Mouse (Mus musculus): ENCODE measurements at regions not wholly inside any gene's neighbourhood (a gene's known extent, or its start where the extent isn't known, plus 50 kb on each side); places are given as distances from the start of the nearest gene placed in this dataset.

DNA sequence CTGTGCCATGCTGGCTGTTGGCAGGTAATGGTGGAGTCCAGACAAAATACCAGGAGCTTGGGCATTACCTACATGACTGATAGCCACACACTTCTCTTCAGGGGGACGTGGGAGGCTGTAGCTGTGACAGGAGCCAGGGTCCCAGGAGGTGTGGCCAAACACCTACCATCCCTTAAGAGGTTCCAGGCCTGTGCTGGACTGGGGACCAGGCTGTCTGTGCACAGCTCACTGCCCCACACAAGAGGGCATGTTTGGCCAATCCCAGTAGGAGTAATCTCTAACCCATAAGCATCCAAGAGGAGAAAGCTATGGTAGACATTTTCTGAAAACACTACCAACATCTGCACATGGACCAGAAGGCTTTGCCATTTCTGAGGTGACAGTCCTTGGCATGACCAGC is 139.4 kb downstream of the Tmem17 start:
- WGBS, result 67% methylated on average over 1 of the region's 1 CpGs
- DNase-seq (ENCODE audit: low spot score) (no peak), ATAC-seq (ENCODE audit: insufficient read depth, low read depth) (no peak)
- TF ChIP-seq EP300 (IDR thresholded peaks at IDR 0.05; ENCODE audit: low read depth) (no peak), CTCF (IDR thresholded peaks at IDR 0.05; ENCODE audit: low read depth) (no peak)
- Histone ChIP-seq H3K9me3 (replicated peaks; ENCODE audit: control insufficient read depth, low read length) (no peaks in the 10 kb centered on the region), H3K36me3 (replicated peaks; ENCODE audit: control insufficient read depth, insufficient read depth, low read length) (no peaks in the 10 kb centered on the region), H3K4me1 (ENCODE audit: control insufficient read depth, insufficient read depth) (peaks cover 8% of the 10 kb centered on the region; the same call in 1 of the 2 replicates), H3K4me3 (ENCODE audit: low read depth, low read length) (no peak overlapping the region), H3K9ac (replicated peaks; ENCODE audit: low read depth, low read length) (no peak overlapping the region), H3K4me2 (ENCODE audit: low read depth, low read length) (no peak overlapping the region), H3K27me3 (ENCODE audit: control insufficient read depth, insufficient read depth, low read length) (no peaks in the 10 kb centered on the region), H3K27ac (ENCODE audit: low read depth) (no peak overlapping the region)

DNA sequence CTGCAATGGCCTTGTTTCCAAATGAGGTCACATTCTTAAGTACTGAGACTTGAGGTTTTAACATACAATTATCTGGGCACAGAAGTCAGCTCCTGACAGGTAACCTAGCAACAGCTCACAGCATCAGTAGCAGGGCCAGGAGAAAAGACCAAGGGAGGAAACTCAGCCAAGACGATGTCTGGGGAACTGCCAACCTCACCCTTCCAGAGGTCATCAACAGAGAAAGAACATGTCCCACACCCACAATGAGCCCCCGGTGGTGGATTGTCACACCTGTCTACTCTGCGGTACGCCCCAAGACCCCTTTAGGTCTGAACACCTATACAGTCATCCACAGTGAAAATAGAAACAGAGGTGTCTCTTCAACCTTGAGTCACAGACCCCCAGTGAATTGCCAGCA is 140.0 kb downstream of the Tmem17 start:
- Histone ChIP-seq H3K27me3 (ENCODE audit: control insufficient read depth, insufficient read depth, low read length) (no peaks in the 10 kb centered on the region), H3K9me3 (replicated peaks; ENCODE audit: control insufficient read depth, low read length) (no peaks in the 10 kb centered on the region), H3K36me3 (replicated peaks; ENCODE audit: control insufficient read depth, insufficient read depth, low read length) (no peaks in the 10 kb centered on the region), H3K4me3 (ENCODE audit: low read depth, low read length) (no peak overlapping the region), H3K9ac (replicated peaks; ENCODE audit: low read depth, low read length) (no peak overlapping the region), H3K27ac (ENCODE audit: low read depth) (no peak overlapping the region), H3K4me1 (ENCODE audit: control insufficient read depth, insufficient read depth) (peaks cover 10% of the 10 kb centered on the region; the same call in 1 of the 2 replicates), H3K4me2 (ENCODE audit: low read depth, low read length) (no peak overlapping the region)
- no peak for ATAC-seq (ENCODE audit: insufficient read depth, low read depth)
- no peak for DNase-seq (ENCODE audit: low spot score)
- WGBS, result 79% methylated on average over 4 of the region's 4 CpGs
- TF ChIP-seq EP300 (IDR thresholded peaks at IDR 0.05; ENCODE audit: low read depth) (no peak), CTCF (IDR thresholded peaks at IDR 0.05; ENCODE audit: low read depth) (no peak)

DNA sequence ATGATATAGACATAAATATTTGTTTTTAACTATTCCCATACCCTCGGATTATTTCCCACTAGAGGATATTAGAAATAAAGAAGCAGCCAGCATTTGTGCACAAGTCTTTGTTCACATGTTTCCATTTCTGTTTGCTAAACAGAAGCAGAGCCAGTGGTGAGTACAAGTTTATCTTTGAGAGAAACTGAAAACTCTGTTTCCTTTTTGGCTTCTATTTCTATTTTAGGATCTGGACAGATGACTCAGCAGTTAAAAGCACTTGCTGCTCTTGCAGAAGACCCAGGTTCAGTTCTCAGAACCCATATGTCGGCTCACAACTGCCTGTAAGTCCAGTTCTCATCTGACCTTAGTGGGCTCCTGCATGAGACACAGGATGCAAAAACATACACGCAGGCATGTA is 141.0 kb downstream of the Tmem17 start:
- Histone ChIP-seq H3K4me2 (ENCODE audit: low read depth, low read length) (no peak overlapping the region), H3K4me3 (ENCODE audit: low read depth, low read length) (no peak overlapping the region), H3K27me3 (ENCODE audit: control insufficient read depth, insufficient read depth, low read length) (no peaks in the 10 kb centered on the region), H3K36me3 (replicated peaks; ENCODE audit: control insufficient read depth, insufficient read depth, low read length) (no peaks in the 10 kb centered on the region), H3K27ac (ENCODE audit: low read depth) (no peak overlapping the region), H3K9ac (replicated peaks; ENCODE audit: low read depth, low read length) (no peak overlapping the region), H3K9me3 (replicated peaks; ENCODE audit: control insufficient read depth, low read length) (no peaks in the 10 kb centered on the region), H3K4me1 (ENCODE audit: control insufficient read depth, insufficient read depth) (peaks cover 13% of the 10 kb centered on the region)
- 44% methylated on average over 3 of the region's 3 CpGs for WGBS
- TF ChIP-seq CTCF (IDR thresholded peaks at IDR 0.05; ENCODE audit: low read depth) (no peak), EP300 (IDR thresholded peaks at IDR 0.05; ENCODE audit: low read depth) (no peak)
- ATAC-seq (ENCODE audit: insufficient read depth, low read depth) (no peak), DNase-seq (ENCODE audit: low spot score) (no peak)

GRCm38 (mm10) chr11:22653366-22653765 is 141.5 kb downstream of the Tmem17 start:
- Histone ChIP-seq H3K36me3 (replicated peaks; ENCODE audit: control insufficient read depth, insufficient read depth, low read length) (no peaks in the 10 kb centered on the region), H3K4me2 (ENCODE audit: low read depth, low read length) (no peak overlapping the region), H3K9me3 (replicated peaks; ENCODE audit: control insufficient read depth, low read length) (no peaks in the 10 kb centered on the region), H3K4me3 (ENCODE audit: low read depth, low read length) (no peak overlapping the region), H3K27me3 (ENCODE audit: control insufficient read depth, insufficient read depth, low read length) (no peaks in the 10 kb centered on the region), H3K9ac (replicated peaks; ENCODE audit: low read depth, low read length) (no peak overlapping the region), H3K4me1 (ENCODE audit: control insufficient read depth, insufficient read depth) (peaks cover 13% of the 10 kb centered on the region), H3K27ac (ENCODE audit: low read depth) (no peak overlapping the region)
- TF ChIP-seq CTCF (IDR thresholded peaks at IDR 0.05; ENCODE audit: low read depth), result no peak
- TF ChIP-seq EP300 (IDR thresholded peaks at IDR 0.05; ENCODE audit: low read depth), result no peak
- 34% methylated on average over 5 of the region's 5 CpGs for WGBS
- ATAC-seq (ENCODE audit: insufficient read depth, low read depth), result no peak
- no peak for DNase-seq (ENCODE audit: low spot score)

DNA sequence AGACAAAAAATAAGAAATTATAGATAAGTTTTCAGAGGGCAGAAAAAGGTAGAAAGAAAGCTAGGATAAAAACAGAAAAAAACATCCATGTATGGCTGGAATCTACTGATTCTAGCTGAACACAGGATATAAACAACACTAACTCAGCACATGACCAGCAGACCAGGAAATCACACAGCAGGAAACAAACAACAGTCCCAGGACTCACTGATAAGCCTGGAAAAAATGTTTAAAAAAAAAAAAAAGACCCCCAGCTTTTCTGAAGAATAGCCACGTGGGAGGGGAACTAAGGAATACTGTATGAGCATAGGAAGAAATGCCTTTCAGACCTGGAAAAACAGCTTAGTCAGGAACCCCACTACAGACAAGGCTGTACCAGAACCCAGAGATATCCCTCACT is 145.7 kb downstream of the Tmem17 start:
- no peak overlapping the region for H3K27ac ChIP-seq (ENCODE audit: low read depth)
- TF ChIP-seq CTCF (IDR thresholded peaks at IDR 0.05; ENCODE audit: low read depth) (no peak), EP300 (IDR thresholded peaks at IDR 0.05; ENCODE audit: low read depth) (no peak)
- no peak overlapping the region for H3K4me3 ChIP-seq (ENCODE audit: low read depth, low read length)
- WGBS, result 20% methylated on average over 1 of the region's 1 CpGs
- ATAC-seq (ENCODE audit: insufficient read depth, low read depth) (no peak), DNase-seq (ENCODE audit: low spot score) (no peak)
- no peak overlapping the region for H3K4me2 ChIP-seq (ENCODE audit: low read depth, low read length)
- peaks cover 13% of the 10 kb centered on the region for H3K4me1 ChIP-seq (ENCODE audit: control insufficient read depth, insufficient read depth)
- H3K36me3 ChIP-seq (replicated peaks; ENCODE audit: control insufficient read depth, insufficient read depth, low read length), result no peaks in the 10 kb centered on the region
- no peak overlapping the region for H3K9ac ChIP-seq (replicated peaks; ENCODE audit: low read depth, low read length)
- no peaks in the 10 kb centered on the region for H3K9me3 ChIP-seq (replicated peaks; ENCODE audit: control insufficient read depth, low read length)
- H3K27me3 ChIP-seq (ENCODE audit: control insufficient read depth, insufficient read depth, low read length), result no peaks in the 10 kb centered on the region

GRCm38 (mm10) chr11:22661072-22661471 is 149.2 kb downstream of the Tmem17 start:
- ATAC-seq (ENCODE audit: insufficient read depth, low read depth) (no peak), DNase-seq (ENCODE audit: low spot score) (no peak)
- no peaks in the 10 kb centered on the region for H3K36me3 ChIP-seq (replicated peaks; ENCODE audit: control insufficient read depth, insufficient read depth, low read length)
- no peak overlapping the region for H3K27ac ChIP-seq (ENCODE audit: low read depth)
- H3K4me2 ChIP-seq (ENCODE audit: low read depth, low read length), result no peak overlapping the region
- WGBS, result 54% methylated on average over 5 of the region's 5 CpGs
- H3K9me3 ChIP-seq (replicated peaks; ENCODE audit: control insufficient read depth, low read length), result no peaks in the 10 kb centered on the region
- H3K4me3 ChIP-seq (ENCODE audit: low read depth, low read length), result no peak overlapping the region
- no peak for TF ChIP-seq EP300 (IDR thresholded peaks at IDR 0.05; ENCODE audit: low read depth)
- TF ChIP-seq CTCF (IDR thresholded peaks at IDR 0.05; ENCODE audit: low read depth), result no peak
- no peaks in the 10 kb centered on the region for H3K27me3 ChIP-seq (ENCODE audit: control insufficient read depth, insufficient read depth, low read length)
- no peak overlapping the region for H3K9ac ChIP-seq (replicated peaks; ENCODE audit: low read depth, low read length)
- H3K4me1 ChIP-seq (ENCODE audit: control insufficient read depth, insufficient read depth), result peaks cover 6% of the 10 kb centered on the region

Data from heart, postnatal 0 days (tissue).